Mouse (Mus musculus) lung, postnatal 25 days (tissue): ENCODE measurements around the gene Rap1a.
A peak's percentile ranks its signal among the peaks of the same experiment; 100 is the strongest.

Experiments used
- DNase-seq: peaks from one replicate; pipeline ENCODE4 v3.0.0; 2022; ENCODE audit warnings: low spot score

Gene Rap1a

DNA sequence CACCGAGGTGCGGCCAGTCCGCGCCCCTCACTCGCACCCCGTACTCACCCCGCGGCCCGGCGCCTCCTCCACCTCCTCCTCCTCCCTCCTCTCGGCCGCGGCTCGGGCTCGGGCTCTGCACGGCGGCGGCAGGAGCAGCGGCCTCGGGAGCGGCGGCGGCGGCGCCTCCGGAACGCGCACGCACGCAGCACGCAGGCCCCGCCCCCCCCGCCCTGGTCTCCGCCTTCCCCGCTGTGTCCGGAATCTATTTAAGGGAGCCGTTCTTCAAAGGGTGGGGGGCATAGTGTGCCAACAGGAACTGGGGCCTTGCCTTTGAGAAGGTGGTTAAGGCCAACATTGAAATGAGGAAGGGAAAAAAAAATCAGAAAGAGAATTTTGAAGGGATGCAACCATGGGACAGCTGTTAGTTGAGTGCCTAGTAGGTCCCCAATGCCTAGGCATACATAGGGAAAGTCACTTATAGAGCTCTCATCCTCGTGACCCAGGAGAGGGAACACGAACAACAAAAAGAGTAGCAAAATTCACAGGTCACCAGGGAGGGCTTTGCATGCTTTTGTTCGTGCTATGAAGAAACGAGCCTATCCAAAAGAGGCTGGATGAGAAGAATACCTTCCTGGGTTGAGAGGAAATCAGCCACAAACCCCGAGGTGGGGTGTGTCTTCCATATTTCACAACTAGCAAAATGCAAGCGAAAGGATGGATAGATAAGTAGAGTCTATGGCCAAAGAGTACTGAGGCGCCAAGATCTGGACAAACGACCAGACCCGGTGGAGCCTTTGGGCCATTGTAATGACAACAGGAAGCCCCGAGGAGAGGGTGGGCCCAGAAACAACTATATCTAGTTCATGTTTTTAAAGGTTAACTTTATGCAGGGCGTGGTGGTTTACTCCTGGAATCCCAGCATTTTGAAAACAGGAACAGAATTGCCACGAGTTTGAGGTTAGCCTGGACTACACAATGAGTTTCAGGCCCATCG lies at the start of gene Rap1a:
Rap1a (minus strand) TSS at position 146 of the 976 bp plus-strand sequence.
- DNase-seq = peak; percentile 73

DNA sequence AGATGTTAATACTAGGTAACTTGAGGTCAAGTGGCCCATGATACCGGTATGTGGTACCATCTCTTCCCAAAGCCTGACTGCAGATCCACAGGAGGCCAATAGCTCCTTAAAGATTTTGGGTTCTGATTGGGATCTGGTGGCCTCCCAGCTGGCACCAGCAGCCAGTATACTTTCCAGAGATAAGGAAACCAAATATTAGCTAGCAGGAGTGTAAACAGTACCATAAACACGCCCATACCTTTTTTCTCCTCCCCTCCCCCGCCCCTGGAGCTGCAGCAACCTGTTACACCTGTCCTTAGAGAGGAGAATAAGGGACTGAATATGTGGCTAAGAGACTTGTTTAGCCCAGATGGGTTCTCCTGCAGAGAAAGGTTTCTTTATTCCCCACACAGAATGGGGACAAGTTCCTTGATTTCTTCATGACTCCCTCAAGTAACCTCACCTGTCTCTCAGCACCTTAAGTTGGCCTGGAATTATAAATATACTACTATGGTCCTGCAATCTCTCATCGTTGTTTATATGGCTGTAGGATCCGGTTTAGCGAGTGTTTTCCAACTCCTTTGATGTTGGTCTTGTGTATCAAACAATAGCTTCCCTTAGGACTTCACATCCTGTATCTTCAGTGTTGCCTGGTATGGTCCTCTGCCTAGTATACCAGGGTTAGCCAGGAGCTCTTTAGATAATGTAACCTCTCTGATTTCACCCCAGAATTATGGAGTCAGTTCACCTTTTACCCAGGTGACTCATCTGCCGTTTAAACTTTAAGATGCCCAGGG lies 45.3 kb upstream of the Rap1a start:
- peak; percentile 43 for DNase-seq

DNA sequence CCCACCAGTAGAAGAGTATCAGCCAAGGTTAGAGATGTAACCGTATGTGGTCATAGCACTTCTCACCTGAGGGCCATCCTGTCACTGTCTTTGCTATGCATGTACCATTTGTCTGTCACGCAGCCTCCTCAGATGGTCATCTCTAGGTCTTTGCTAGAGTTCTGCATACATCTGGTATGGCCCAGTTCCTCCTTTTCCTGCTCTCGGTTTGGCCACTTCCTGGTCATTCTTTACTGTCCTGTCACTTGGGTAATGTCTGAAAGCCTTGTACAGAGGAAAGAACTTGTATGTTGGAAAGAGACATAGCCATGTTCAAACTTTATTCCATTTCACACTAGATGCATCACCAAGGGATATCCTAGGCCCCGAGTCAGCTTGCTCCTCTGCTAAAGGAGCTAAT lies 38.7 kb upstream of the Rap1a start:
- no peak for DNase-seq

DNA sequence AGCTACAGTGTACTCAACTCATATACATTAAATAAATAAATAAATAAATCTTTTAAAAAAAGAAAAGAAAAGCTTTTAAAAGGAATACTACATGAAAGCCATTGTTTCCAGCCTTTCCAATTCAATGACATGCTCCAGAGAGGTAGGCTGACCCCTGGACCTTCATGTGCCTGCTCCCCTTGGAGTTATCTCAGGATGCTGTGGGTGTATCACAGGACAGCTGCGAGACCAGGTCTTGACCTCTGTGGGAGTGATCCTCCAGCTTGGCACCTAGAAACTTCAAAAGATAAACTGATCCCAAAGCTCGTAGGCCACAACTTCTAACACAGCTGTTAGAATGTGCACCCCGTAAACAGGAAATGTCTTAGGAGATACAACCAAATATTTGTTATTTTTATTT lies 37.5 kb upstream of the Rap1a start:
- DNase-seq = no peak

DNA sequence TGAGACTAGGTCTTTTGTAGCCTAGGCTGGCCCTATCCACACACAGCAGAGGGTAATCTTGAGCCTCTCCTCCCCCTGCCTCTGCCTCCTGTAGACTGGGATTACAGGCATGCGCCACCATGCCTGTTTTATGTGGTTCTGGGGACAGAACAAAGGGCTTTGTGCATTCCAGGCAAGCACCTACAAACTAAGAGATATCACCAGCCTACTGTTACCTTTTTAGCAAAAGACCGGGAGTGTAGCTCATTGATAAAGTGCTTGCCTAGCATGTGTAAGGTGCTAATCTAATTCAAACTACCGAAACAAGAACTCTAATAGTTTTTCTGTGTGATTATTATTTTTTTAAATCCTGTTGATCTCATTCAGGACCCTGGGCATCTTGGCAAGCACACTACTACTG lies 35.7 kb upstream of the Rap1a start:
- DNase-seq = no peak

DNA sequence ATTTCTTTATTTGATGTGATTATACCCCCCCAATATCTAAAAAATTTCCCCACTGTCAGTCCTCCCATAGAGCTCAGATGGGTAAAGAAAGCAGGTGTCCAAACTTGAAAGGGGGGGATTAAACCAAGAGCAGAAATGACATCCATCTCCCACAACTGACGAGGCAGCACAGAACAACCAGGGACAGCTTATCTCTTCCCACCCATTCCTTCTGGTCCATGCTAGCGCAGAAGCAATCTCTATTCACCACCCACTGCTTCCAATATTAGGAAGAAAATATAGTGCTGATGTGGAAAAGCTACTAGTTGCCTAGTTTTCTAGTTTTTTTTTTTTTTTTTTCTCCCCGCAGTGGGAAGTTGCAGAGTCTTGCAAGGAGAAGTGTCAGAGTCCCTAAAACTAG lies 34.7 kb upstream of the Rap1a start:
- DNase-seq = no peak

DNA sequence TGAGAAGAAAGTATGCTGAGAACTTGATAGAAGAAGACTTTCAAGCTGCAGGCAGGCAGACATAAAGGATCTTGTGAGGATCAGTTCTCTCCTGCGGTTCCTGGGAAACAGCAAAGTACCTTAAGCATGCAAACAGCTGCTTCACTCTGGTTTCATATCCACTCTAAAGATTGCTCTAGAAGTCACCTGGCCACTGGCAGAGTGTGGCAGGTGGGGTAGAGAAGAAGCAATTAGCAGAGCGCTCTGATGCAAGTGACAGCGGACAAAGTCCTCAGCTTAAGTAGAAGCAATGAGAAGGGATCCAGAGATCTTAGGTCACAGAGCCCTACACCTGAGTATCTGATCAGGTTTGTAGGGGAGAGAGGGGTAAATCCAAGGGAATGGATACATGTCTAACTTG lies 30.4 kb upstream of the Rap1a start:
- no peak for DNase-seq

DNA sequence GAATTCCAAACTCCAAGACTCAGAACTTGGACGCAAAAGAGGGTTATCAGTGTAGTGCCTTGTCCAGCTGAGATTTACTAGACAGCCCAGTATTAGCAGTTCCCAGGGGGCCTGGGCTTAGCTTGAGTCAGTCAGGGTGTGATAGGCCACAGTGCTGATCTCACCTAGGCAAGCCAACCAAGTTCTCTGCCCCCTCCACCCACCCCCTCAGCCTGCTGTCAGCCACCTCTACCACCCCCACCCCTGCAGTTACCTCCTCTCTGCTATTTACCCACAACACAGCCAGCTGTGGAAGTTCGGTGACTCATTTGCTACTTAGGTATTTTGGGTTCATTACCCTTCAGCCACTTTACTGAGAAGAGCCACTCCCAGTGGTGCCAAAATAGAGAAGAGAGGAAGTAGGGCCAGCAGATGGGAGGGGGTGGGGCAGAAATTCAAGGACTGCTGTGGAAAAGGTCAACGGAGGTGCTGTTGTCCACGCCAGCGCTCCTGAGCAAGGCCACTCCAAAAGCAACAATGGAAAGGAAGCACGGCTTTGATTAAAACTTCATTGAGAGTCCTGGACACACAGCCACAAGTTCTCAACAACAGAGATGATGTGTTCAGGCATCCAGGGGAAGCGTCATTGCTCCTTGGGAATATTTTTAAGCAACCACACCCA lies 24.5 kb upstream of the Rap1a start:
- peak; percentile 77 for DNase-seq

DNA sequence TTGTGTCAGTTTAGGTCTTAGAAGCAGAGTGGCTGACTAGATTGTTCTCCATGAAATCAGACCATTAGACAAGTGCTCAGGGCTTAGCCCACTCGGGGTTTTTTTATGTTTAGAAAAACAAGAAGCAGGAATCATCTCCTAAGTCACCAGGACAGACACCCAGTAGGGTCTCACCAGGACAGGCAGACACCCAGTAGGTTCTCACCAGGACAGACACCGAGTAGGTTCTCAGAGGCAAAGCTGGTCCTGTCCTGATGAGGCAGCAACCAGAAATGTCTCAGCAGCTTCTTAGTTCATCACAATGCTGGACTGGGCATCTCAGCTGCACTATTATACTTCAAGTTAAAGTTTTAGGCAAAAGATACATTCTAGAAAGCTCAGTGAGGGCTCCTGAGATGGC lies 23.6 kb upstream of the Rap1a start:
- DNase-seq = no peak

DNA sequence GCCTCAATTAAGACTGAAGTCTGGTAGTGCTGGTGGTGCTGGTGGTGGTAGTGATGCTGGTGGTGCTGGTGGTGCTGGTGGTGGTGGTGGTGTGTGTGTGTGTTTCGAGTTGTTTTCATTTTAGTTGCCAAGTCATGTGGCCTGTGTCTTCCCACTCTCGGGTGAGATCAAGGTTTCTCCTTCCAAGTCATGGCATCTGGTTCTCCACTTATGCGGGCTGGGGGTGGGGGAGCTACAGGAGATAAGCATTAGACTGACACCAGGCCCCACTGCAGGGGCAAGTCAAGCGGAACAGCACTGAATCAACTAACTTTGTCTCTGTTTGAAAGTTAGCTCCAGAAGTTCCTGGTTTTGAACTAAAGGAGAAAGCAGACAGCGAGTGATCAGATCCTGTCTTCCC lies 23.0 kb upstream of the Rap1a start:
- no peak for DNase-seq

DNA sequence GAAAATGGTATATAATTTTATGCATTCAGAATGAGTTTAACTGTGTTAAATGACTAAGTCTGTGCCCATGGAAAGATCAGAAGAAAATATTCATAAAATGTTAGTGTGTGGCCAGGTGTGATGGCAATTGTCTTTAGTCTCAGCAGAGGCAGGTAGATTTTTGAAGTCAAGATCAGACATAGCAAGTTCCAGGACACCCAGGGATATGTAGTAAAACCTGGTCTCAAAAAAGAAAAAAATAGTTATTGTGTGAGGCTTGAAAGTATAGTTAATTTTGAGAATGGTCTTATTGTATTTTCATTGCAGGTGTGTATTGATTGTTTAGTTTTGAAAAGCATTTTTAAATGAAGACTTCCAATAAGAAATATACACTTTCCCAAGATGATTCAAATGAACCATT lies 22.5 kb upstream of the Rap1a start:
- no peak for DNase-seq

DNA sequence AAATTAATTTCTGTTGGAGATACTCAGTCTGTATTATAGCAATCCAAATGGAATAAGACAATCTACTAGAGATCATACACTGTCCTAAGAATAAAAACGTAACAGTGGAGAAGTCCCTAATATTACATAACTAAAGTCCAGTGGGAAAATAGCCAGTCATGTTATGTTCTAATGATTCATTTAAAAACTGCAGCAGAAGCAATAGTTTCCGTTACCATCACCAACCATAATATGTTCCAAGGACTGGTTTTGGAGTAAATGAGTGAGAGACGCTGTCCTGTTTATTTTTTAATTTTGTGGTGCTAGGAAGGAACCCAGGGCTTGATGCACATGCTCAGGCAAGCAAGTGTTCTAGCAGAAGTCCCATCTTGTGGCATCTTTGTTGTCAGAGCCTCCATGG lies 20.4 kb upstream of the Rap1a start:
- no peak for DNase-seq

DNA sequence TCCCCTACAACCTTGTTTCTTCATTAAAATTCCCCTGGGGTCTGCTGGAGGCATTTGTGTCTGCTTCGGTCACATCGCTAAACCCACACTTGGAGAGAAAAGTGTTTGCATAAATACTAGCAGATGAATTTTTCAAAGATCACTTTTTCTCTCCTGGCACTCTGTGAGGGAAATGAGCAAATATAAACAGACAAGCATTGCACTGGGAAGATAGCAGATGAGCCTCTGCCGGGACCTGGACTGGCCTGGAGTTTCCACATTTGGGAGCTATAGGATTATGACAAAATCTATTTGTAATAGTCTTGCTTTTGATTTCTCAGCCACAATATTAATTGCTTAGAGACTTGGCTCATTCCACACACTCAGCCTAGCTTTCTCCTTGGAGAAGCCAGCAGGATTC lies 19.1 kb upstream of the Rap1a start:
- DNase-seq = peak; percentile 37

DNA sequence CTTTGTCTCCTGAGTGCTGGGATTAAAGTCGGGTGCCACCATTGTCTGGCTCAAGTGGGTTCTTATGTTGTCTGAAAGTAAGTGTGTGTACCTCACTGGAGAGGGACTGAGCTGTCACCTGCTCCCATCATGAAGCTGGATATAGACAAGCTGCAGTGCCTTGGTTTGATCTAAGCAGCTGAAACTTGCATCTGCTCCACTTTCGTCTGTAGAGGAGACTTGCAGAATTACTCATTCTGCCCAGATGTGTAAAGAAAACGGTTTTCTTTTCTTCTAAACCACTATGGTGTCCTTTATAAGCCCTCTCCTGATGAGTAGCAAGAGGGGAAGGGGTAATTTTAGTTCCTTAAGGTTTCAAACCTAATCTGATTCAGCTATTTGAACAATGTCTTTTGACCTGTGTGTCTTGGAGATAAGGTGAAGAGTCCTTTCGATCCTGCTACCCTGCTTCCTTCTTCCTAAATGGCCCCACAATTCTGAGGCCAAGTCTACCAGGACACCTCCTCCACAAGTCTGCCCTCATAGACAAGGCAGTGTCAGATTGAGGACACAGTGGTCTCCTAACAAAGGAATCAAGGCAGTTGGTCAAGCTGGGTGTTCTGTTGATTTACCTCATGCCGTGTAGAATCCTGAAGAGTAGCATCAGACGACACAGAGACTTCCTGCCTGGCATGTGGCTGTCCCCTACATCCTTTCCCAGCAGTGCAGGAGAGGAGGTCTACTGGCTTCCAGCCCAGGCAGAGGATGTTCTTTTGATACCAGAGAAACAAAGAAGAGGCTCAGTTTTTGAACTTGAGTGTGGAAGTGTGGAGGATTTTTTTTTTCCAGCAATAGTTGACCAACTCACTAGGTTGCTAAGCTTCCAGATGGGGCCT lies 17.2 kb upstream of the Rap1a start:
- peak; percentile 78 for DNase-seq

DNA sequence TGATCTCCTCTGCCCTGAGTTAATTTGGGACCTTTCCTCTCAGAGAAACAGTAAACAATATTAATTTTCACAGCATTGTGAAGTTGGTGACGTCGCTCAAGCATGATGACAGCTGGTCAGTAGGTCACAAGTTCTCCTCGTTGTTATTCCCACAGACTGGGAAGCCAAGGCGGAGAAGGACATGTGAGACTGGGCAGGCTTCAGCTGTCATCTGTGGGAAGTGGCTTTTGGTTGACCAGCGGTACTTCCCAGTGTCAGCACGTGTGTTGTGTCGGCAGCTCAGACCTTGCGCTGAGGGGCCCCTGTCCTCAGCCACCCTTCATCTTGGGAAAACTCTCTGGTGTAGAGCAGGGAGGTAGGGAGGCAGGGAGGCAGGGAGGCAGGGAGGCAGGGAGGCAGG lies 15.0 kb upstream of the Rap1a start:
- no peak for DNase-seq

DNA sequence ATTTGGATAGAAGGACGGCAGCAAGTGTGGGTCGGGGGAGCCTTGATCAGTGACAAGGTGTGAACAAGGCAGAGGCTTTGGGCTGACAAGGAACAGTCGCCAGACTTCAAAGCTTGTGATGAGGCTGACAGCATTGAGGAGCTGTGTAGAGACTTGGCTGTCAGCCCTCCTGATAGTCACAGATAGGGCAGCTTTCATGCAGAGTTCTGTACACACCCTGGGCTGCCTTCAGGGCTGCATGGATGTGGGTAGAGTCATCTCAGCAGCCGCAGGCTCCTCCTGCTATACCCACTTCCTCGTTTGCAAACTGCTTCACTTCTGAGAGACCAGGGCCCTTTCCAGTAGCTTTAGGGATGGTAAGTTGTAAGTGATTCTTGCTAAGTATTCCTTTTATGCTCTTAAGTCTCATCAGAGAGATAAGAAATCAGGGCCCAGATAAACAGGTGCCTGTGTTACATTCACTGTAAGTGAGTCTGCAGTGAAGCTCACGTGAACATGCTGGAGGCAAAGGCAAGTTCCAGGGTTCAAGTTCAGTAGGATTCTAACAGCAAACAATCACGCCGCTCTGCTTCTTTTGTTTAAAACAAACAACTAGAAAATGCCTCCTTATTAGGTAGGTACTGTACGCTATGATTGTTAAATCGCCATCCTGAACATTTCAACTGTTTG lies 14.2 kb upstream of the Rap1a start:
- peak; percentile 53 for DNase-seq

DNA sequence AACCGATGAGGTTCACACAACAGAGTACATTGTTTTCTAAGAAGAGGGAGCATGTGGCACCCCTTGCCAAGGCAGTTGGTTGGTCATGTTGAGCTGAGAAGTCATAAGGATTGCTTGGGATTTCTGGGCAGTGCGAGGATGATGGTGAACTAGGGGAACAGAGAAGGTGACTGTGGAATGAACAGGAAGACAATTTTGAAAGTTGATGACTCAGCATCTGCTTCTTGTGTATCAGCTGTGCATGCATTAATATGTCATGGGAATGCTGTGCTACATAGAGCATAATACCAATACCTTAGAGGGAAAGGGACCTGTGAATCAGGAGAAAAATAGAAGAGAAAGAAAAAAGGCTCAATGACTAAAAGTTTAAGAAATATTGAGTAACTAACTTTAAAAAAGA lies 10.0 kb upstream of the Rap1a start:
- DNase-seq = no peak

DNA sequence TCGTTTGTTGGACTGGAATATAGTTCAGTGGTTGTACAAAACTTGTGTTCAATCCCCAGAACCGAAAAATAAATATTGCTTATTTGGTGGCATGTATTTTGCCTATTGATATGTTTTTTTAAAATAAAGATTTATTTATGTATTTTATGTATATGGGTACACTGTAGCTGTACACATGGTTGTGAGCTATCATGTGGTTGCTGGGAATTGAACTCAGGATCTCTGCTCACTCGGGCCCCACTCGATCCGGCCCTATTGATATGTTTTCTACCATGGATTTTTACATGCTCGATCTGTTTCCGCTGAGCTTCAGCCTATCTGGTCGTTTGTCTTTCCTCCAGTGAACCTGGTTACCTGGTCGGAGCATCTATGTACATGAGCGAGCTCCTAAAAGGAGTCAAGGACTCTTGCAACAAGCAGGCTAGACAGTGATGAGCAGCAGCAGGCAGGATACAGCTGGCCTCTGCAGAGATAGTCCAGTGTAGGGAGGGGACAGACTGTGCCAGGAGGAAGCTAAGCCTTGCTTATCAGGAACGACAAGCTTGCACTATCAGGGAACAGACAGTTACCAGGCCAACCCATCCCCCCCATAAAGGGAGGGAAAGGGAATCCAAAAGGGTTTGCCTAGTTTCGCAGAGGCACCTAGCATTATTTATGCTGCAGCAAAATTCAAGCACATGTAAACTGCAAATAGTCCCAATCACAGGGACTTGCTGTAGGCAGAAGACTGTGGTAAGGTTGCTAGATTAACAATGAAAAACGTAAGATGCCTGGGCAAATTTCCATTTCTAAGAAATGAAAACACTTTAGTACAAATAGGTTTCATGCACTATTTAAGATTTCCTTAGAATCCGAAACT lies 7.3 kb upstream of the Rap1a start:
- DNase-seq = peak; percentile 71

DNA sequence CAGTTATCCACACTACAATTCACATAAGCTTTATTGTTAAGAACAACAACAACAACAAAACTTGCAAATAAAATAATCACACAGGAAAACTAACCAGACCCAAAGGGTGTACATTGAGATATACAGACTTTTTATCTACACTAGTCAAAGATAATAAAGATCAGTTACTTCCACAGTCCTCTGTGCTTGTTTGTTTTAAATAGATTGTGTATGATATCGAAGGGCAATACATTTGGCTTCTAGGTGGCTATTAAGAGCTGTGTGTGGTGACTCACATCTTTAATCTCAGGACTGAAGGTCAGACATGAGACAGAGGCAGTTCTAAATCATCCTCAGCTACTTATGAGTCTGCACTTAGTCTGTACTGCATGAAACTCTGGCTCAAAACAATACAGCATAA lies 6.5 kb upstream of the Rap1a start:
- DNase-seq = no peak
